11 mouse cellular contexts compared by ENCODE assay signal in the genomic region with DNA sequence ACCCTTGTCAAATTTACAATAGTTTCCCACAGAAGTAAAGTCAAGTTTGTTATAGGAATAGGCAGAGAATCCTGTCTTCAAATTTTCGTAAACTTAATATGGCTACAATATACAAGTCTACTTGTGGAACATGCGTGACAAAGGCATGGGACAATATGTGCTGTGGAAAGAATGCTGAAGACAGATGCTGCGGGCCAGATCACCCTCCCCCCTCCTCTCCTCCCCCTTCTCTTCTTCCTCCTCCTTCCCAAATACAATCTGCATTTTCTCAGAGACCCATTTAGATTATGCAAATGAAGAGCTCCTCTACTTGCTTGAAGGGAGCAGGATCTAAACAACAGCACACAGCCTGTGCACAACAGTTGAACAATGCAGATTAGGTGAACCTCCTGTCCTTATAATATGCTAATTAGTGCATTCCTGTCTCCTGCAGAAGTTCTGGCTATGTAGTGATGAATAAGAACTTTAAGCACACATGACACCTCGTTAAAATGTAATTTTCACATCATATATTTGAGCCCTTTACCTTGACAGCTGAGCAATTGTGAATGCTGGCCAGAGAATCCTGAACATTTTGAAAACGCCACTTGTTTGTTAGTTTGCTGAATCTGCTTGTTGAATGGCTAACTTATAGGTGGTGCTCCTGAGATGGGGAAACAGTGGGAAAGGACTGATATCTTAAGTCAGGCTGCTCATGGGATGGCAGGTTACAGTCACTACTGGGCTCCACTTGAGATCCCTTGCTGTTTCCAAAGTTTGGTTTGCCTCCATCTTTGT.
DNase-seq lines count a peak whose midpoint lies in the region; ATAC-seq and TF ChIP-seq lines count a peak whose summit lies in the region.
"Had no signal": no experiment of that assay in that cellular context is flagged by ENCODE, and none has a peak within 500 bp of the region (broad histone marks: within the 10 kb centered on the region; RNA-seq: fewer than 3 reads in every experiment).

No protein-coding gene starts in this region.

- no peaks in the 10 kb centered on the region for H3K36me3 ChIP-seq in kidney, embryonic 14.5 days (ENCODE audit: control insufficient read depth, insufficient read depth, low read length)
- no peaks in the 10 kb centered on the region for H3K36me3 ChIP-seq in embryonic facial prominence, embryonic 14.5 days (ENCODE audit: control insufficient read depth, insufficient read depth, low read length)
- no peaks in the 10 kb centered on the region for H3K36me3 ChIP-seq in hindbrain, embryonic 13.5 days
- H3K36me3 ChIP-seq in midbrain, postnatal 0 days (ENCODE audit: insufficient read depth, low read length) = no peaks in the 10 kb centered on the region

- 0 out of 2 replicates have a peak overlapping the region, but pooled peaks have one; percentile 4 for H3K4me2 ChIP-seq in kidney, embryonic 14.5 days (replicated peaks; ENCODE audit: low read depth, low read length)
- H3K4me2 ChIP-seq in embryonic facial prominence, embryonic 14.5 days (ENCODE audit: low read depth, low read length) = peak overlapping the region; percentile 24; the same call in 1 of the 2 replicates
- H3K4me2 ChIP-seq in hindbrain, embryonic 13.5 days = peak overlapping the region; percentile 32
- 0 out of 2 replicates have a peak overlapping the region, but pooled peaks have one; percentile 9 for H3K4me2 ChIP-seq in midbrain, postnatal 0 days (ENCODE audit: low read depth, low read length, poor library complexity, severe bottlenecking)

- 0 out of 2 replicates have a peak, but pooled peaks cover 5% of the 10 kb centered on the region for H3K4me1 ChIP-seq in kidney, embryonic 14.5 days (ENCODE audit: control insufficient read depth, insufficient read depth, low read length)
- peaks cover 15% of the 10 kb centered on the region for H3K4me1 ChIP-seq in embryonic facial prominence, embryonic 14.5 days (ENCODE audit: control insufficient read depth, insufficient read depth, low read length)
- peaks cover 19% of the 10 kb centered on the region for H3K4me1 ChIP-seq in hindbrain, embryonic 13.5 days (replicated peaks)
- peaks cover 6% of the 10 kb centered on the region; the same call in 1 of the 2 replicates for H3K4me1 ChIP-seq in midbrain, postnatal 0 days (ENCODE audit: insufficient read depth, low read length)

- H3K9me3 ChIP-seq in kidney, embryonic 14.5 days (ENCODE audit: control insufficient read depth, low read length) = no peaks in the 10 kb centered on the region
- H3K9me3 ChIP-seq in embryonic facial prominence, embryonic 14.5 days (ENCODE audit: control insufficient read depth, low read length) = no peaks in the 10 kb centered on the region
- H3K9me3 ChIP-seq in hindbrain, embryonic 13.5 days = no peaks in the 10 kb centered on the region
- no peaks in the 10 kb centered on the region for H3K9me3 ChIP-seq in midbrain, postnatal 0 days (ENCODE audit: low read length)

- peak overlapping the region; percentile 55; the same call in 1 of the 2 replicates for H3K27ac ChIP-seq in kidney, embryonic 14.5 days (ENCODE audit: low read depth, low read length)
- H3K27ac ChIP-seq in embryonic facial prominence, embryonic 14.5 days (replicated peaks; ENCODE audit: low read depth, low read length) = peak overlapping the region; percentile 48; the same call in 1 of the 2 replicates
- H3K27ac ChIP-seq in hindbrain, embryonic 13.5 days = peak overlapping the region; percentile 66
- no peak overlapping the region for H3K27ac ChIP-seq in midbrain, postnatal 0 days (ENCODE audit: low read depth, low read length)

- DNase-seq in kidney, postnatal 36 days = no peak
- DNase-seq in embryonic facial prominence, embryonic 14.5 days (ENCODE audit: low spot score) = no peak
- no peak for DNase-seq in midbrain, postnatal 0 days (ENCODE audit: low spot score)
- DNase-seq in layer of hippocampus, adult 18-20 months (ENCODE audit: low spot score in 2 of 2) = no peak
- DNase-seq in cerebellum, postnatal 4 days (ENCODE audit: low spot score in 2 of 2) = no peak
- DNase-seq in testis, postnatal 10 days (ENCODE audit: low spot score) = no peak
- DNase-seq: adrenal gland, postnatal 36 days; cerebellum, postnatal 25 days; thymus, adult 2 months had no signal

- no peaks in the 10 kb centered on the region for H3K27me3 ChIP-seq in kidney, embryonic 14.5 days (ENCODE audit: control insufficient read depth, insufficient read depth, low read length)
- no peaks in the 10 kb centered on the region for H3K27me3 ChIP-seq in embryonic facial prominence, embryonic 14.5 days (replicated peaks; ENCODE audit: control insufficient read depth, insufficient read depth, low read length)
- H3K27me3 ChIP-seq in hindbrain, embryonic 13.5 days = no peaks in the 10 kb centered on the region
- H3K27me3 ChIP-seq in midbrain, postnatal 0 days (ENCODE audit: insufficient read depth, low read length) = no peaks in the 10 kb centered on the region

- 60% methylated on average over 5 of the region's 5 CpGs for WGBS in kidney, embryonic 14.5 days
- 41% methylated on average over 5 of the region's 5 CpGs for WGBS in embryonic facial prominence, embryonic 14.5 days
- 21% methylated on average over 5 of the region's 5 CpGs for WGBS in hindbrain, embryonic 13.5 days
- 26% methylated on average over 5 of the region's 5 CpGs for WGBS in midbrain, postnatal 0 days

- no peak overlapping the region for H3K9ac ChIP-seq in kidney, embryonic 14.5 days (ENCODE audit: low read depth, low read length)
- H3K9ac ChIP-seq in embryonic facial prominence, embryonic 14.5 days (ENCODE audit: low read depth, low read length) = no peak overlapping the region
- no peak overlapping the region for H3K9ac ChIP-seq in hindbrain, embryonic 13.5 days
- no peak overlapping the region for H3K9ac ChIP-seq in midbrain, postnatal 0 days (replicated peaks; ENCODE audit: low read length, poor library complexity, severe bottlenecking)

- no peak for ATAC-seq in kidney, embryonic 14.5 days (ENCODE audit: low FRiP score, low TSS enrichment)
- peak; percentile 31 for ATAC-seq in embryonic facial prominence, embryonic 14.5 days (ENCODE audit: low read depth)
- peak; percentile 49 for ATAC-seq in hindbrain, embryonic 13.5 days (ENCODE audit: low FRiP score)
- no peak; the same call in 1 of the 2 replicates for ATAC-seq in midbrain, postnatal 0 days (ENCODE audit: low FRiP score)

- TF ChIP-seq CTCF in midbrain, postnatal 0 days (IDR thresholded peaks at IDR 0.05) = no peak

- H3K4me3 ChIP-seq in kidney, embryonic 14.5 days (ENCODE audit: low read length) = no peak overlapping the region
- no peak overlapping the region for H3K4me3 ChIP-seq in embryonic facial prominence, embryonic 14.5 days (ENCODE audit: low read depth, low read length)
- H3K4me3 ChIP-seq in hindbrain, embryonic 13.5 days = no peak overlapping the region
- no peak overlapping the region for H3K4me3 ChIP-seq in midbrain, postnatal 0 days (ENCODE audit: low read depth, low read length)

Comparison
In these comparisons a context has a peak if more than half of its experiments do, and no peak if none do; other contexts are left out.
1. ATAC-seq: peak in embryonic facial prominence, embryonic 14.5 days (single experiment) and hindbrain, embryonic 13.5 days (single experiment); none in kidney, embryonic 14.5 days (single experiment) and midbrain, postnatal 0 days (single experiment).
2. Peak in every context shown above with its lines, with median percentiles within 50 percentile points of each other: H3K4me2 ChIP-seq.